Mouse (Mus musculus): Measurements from ENCODE around the gene Pom121l2. TPM values are rescaled to one million over a fixed set of nuclear protein-coding genes. Genes with fewer than 3 reads are reported as not detected.

The Pom121l2 gene
- polyA plus RNA-seq, 1 experiment from 2014 or later, result 0.31 TPM

- ATAC-seq (ENCODE audit: insufficient number of reproducible peaks, insufficient read depth, low FRiP score, low TSS enrichment, low read depth), result no peak
- Histone ChIP-seq H3K4me3 (no peak overlapping the region), H3K27ac (peak overlapping the region; percentile 84), H3K4me2 (no peak overlapping the region), H3K27me3 (no peaks in the 10 kb centered on the region), H3K4me1 (peaks cover 35% of the 10 kb centered on the region), H3K36me3 (no peaks in the 10 kb centered on the region), H3K9me3 (no peaks in the 10 kb centered on the region), H3K9ac (no peak overlapping the region)
- WGBS, result 47% methylated on average over 2 of the region's 2 CpGs
Measured at GRCm38 (mm10) chr13:22037415-22037814, 56.4 kb downstream of the Pom121l2 start.

Small RNAs within 50 kb of the gene (microRNA-seq; reads per million reads assigned to microRNA genes)
- gene Gm44390, result not detected

Other genes with a start within 250 kb of the Pom121l2 start
- 1.0 and 2.2 TPM in 2 replicates for gene Hist1h4j, start 246.1 kb upstream of the Pom121l2 start, polyA plus RNA-seq (2015; fragmentation: Nextera tagmentation; extraction: Ambion mirVana)
- gene Hist1h4k, start 230.7 kb upstream of the Pom121l2 start, polyA plus RNA-seq (2015; fragmentation: Nextera tagmentation; extraction: Ambion mirVana), result 3.0 and 6.7 TPM in 2 replicates
- gene Hist1h2ak, start 227.4 kb upstream of the Pom121l2 start, polyA plus RNA-seq (2015; fragmentation: Nextera tagmentation; extraction: Ambion mirVana), result 33.2 and 47.8 TPM in 2 replicates
- gene Hist1h2bn, start 227.1 kb upstream of the Pom121l2 start, polyA plus RNA-seq (2015; fragmentation: Nextera tagmentation; extraction: Ambion mirVana), result 6.2 and 6.6 TPM in 2 replicates
- 30.2 and 32.9 TPM in 2 replicates for gene Hist1h1b, start 200.6 kb upstream of the Pom121l2 start, polyA plus RNA-seq (2015; fragmentation: Nextera tagmentation; extraction: Ambion mirVana)
- 128 and 155 TPM in 2 replicates for gene Hist1h3i, start 197.8 kb upstream of the Pom121l2 start, polyA plus RNA-seq (2015; fragmentation: Nextera tagmentation; extraction: Ambion mirVana)
- gene Hist1h2an, start 194.0 kb upstream of the Pom121l2 start, polyA plus RNA-seq (2015; fragmentation: Nextera tagmentation; extraction: Ambion mirVana), result 10.9 and 15.4 TPM in 2 replicates
- gene Hist1h2bp, start 193.7 kb upstream of the Pom121l2 start, polyA plus RNA-seq (2015; fragmentation: Nextera tagmentation; extraction: Ambion mirVana), result 0.72 and 1.7 TPM in 2 replicates
- gene Hist1h2bq, start 171.0 kb upstream of the Pom121l2 start, polyA plus RNA-seq (2015; fragmentation: Nextera tagmentation; extraction: Ambion mirVana), result 21.6 and 33.1 TPM in 2 replicates
- gene Hist1h2ao, start 170.7 kb upstream of the Pom121l2 start, polyA plus RNA-seq (2015; fragmentation: Nextera tagmentation; extraction: Ambion mirVana), result not detected in 2 replicates
- gene Hist1h4m, start 169.4 kb upstream of the Pom121l2 start, polyA plus RNA-seq (2015; fragmentation: Nextera tagmentation; extraction: Ambion mirVana), result not detected in 2 replicates
- gene Hist1h4n, start 149.0 kb upstream of the Pom121l2 start, polyA plus RNA-seq (2015; fragmentation: Nextera tagmentation; extraction: Ambion mirVana), result 14.7 and 15.3 TPM in 2 replicates
- gene Hist1h2ap, start 147.7 kb upstream of the Pom121l2 start, polyA plus RNA-seq (2015; fragmentation: Nextera tagmentation; extraction: Ambion mirVana), result 3,982 and 4,261 TPM in 2 replicates
- gene Hist1h2br, start 147.5 kb upstream of the Pom121l2 start, polyA plus RNA-seq (2015; fragmentation: Nextera tagmentation; extraction: Ambion mirVana), result 23.0 and 34.3 TPM in 2 replicates
- 16.8 and 18.0 TPM in 2 replicates for gene Zfp184, start 36.1 kb upstream of the Pom121l2 start, polyA plus RNA-seq (2015; fragmentation: Nextera tagmentation; extraction: Ambion mirVana)
- 0.59 and 1.2 TPM in 2 replicates for gene Prss16, start 28.5 kb downstream of the Pom121l2 start, polyA plus RNA-seq (2015; fragmentation: Nextera tagmentation; extraction: Ambion mirVana)
- 5.2 and 5.4 TPM in 2 replicates for gene Hist1h2ah, start 54.4 kb downstream of the Pom121l2 start, polyA plus RNA-seq (2015; fragmentation: Nextera tagmentation; extraction: Ambion mirVana)
- gene Hist1h2bk, start 54.7 kb downstream of the Pom121l2 start, polyA plus RNA-seq (2015; fragmentation: Nextera tagmentation; extraction: Ambion mirVana), result 9.5 and 15.3 TPM in 2 replicates
- gene Hist1h4i, start 60.2 kb downstream of the Pom121l2 start, polyA plus RNA-seq (2015; fragmentation: Nextera tagmentation; extraction: Ambion mirVana), result 26.0 and 31.3 TPM in 2 replicates
- 78.1 and 82.3 TPM in 2 replicates for gene Hist1h2ag, start 61.8 kb downstream of the Pom121l2 start, polyA plus RNA-seq (2015; fragmentation: Nextera tagmentation; extraction: Ambion mirVana)
- gene Hist1h2bj, start 62.0 kb downstream of the Pom121l2 start, polyA plus RNA-seq (2015; fragmentation: Nextera tagmentation; extraction: Ambion mirVana), result 12.2 and 14.3 TPM in 2 replicates
- gene Vmn1r188, start 103.2 kb downstream of the Pom121l2 start, polyA plus RNA-seq (2015; fragmentation: Nextera tagmentation; extraction: Ambion mirVana), result not detected in 2 replicates
- not detected in 2 replicates for gene Vmn1r189, start 124.6 kb downstream of the Pom121l2 start, polyA plus RNA-seq (2015; fragmentation: Nextera tagmentation; extraction: Ambion mirVana)
- not detected in 2 replicates for gene Vmn1r191, start 202.8 kb downstream of the Pom121l2 start, polyA plus RNA-seq (2015; fragmentation: Nextera tagmentation; extraction: Ambion mirVana)
- not detected in 2 replicates for gene Vmn1r192, start 209.9 kb downstream of the Pom121l2 start, polyA plus RNA-seq (2015; fragmentation: Nextera tagmentation; extraction: Ambion mirVana)
- not detected in 2 replicates for gene Vmn1r193, start 242.0 kb downstream of the Pom121l2 start, polyA plus RNA-seq (2015; fragmentation: Nextera tagmentation; extraction: Ambion mirVana)